Mouse (Mus musculus): ENCODE measurements around the gene Atp13a2.
A peak's percentile ranks its signal among the peaks of the same experiment; 100 is the strongest.

Gene Atp13a2

GRCm38 (mm10) chr4:140986711-140987395 is at the start of gene Atp13a2:
Atp13a2 (plus strand) TSS chr4:140986873.
- peak; percentile 88 to 91 for DNase-seq (ENCODE audit: low spot score in 2 of 2)

- no peak for DNase-seq (ENCODE audit: low spot score in 2 of 2)
Measured at GRCm38 (mm10) chr4:140944356-140944755, 42.3 kb upstream of the Atp13a2 start.

DNA sequence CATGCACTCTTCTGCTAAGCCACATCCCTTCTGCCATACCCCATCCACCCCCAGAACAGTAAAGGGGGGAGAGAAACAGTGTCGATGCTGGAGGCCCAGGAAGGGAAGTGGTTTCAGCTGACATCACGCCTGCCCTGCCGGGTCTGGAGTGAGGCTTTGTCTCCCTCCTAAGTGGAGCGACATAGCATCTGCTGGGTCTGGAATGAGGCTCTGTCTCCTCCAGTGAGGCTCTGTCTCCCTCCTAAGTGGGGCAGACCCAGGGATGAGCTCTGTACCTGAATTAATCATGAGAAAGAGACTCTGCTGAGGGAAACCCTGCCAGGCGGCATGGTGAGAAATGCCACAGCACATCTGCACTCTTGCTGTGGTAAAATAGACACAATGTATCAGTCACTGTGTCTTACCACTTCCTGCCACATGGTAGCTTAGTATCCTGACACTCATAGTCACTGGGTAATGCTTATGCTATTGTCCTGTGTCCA is 41.7 kb upstream of the Atp13a2 start:
- DNase-seq (ENCODE audit: low spot score in 2 of 2) = no peak

DNA sequence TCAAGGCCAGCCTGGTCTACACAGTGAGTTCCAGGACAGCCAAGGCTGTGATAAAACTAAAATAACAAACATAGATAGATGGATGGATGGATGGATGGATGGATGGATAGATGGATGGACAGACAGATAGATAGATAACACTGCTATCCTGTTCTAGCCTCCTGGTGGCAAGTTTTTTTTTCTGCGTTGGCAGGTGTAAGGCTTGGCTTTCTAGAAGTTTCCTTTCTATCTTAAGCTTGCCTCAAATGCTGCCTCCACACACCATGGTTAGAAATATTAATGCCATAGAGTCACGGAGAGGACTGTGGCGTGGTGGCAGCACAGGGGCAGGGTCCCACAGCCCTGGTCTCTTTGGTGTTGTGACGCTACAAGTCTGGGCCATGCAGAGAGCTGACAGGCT is 41.1 kb upstream of the Atp13a2 start:
- no peak for DNase-seq (ENCODE audit: low spot score in 2 of 2)

DNA sequence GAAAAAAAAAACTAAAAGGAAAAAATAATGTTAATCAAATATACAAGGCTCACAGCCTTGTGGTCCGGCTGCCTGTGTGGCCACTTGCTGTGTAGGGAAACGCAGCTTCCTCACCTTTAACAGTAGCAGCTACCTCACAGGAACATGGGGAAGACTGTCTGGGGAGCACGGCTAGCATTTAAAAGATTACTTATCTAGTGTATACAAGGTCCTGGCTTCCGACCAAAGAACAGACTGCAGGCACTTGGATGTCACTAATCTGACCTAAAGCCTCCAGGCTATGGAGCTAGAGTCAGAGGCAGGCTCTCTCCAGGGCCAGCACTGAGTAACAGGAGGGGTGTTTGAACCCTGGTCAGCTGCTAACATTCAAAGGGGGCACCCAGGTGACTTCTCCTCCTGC is 40.6 kb upstream of the Atp13a2 start:
- no peak for DNase-seq (ENCODE audit: low spot score in 2 of 2)

- no peak for DNase-seq (ENCODE audit: low spot score in 2 of 2)
Measured at GRCm38 (mm10) chr4:140946580-140947205, 40.0 kb upstream of the Atp13a2 start.

DNA sequence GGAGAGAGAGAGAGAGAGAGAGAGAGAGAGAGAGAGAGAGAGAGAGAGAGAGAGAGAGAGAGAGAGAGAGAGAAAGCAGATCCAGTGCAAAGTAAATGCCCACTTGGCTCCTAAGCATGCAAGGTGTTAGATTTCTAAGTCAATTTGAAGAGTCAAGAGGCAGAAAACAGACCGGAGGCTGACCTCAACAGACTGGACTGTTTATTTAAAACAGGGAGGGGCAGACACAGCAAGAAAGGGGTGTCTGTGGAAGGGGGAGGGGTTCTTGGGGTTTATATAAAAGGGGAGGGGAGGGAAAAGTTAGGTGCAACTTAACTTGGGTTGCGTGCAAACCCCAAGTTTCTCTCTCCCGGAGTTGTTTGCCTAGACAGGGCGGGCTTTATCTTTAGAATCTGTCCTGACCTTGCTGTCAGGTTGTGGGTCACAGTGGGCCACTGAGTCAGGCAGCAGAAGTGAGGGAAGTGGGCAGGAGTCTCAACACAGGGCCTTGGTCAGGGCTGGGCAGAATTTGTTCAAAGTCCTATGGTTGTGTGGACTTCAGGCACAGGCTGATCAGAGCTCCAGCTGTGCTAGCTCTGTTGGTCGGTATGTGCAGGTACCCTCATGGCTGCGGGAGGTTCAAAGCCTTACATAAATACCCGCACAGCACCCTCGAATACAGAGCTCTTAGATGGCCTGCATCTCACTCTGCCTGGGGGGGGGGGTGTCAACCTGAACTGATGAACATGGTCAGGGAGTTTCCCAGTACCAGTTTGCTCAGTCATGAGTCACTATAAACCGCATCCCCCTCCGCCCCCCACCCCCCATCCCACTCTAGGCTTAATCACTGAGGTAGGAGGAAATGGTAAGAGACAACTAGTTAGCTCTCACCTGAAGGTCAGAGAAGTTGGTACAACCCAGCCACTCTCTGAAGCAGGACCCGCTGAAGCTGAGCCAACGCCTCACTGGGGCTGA is 38.9 kb upstream of the Atp13a2 start:
- DNase-seq (ENCODE audit: low spot score in 2 of 2) = no peak

DNA sequence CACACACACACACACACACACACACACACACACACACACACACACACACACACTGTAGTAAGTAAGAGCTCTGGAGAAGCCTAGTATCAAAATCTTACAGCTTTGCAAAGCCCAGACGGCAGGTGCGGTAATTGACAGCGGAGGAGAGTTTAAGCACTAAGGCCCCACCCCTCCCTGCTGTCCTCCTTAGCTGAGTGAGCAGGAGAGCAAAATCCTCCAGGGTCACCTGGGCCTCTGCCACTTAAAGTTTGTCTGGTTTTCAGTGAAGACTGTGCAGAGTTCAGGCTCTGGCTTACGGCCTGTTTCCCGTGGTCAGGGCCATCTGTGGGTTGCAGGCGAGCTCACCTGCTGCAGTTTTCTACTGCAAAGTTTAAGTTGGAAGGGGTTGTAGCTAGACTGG is 38.2 kb upstream of the Atp13a2 start:
- DNase-seq (ENCODE audit: low spot score in 2 of 2) = no peak

DNA sequence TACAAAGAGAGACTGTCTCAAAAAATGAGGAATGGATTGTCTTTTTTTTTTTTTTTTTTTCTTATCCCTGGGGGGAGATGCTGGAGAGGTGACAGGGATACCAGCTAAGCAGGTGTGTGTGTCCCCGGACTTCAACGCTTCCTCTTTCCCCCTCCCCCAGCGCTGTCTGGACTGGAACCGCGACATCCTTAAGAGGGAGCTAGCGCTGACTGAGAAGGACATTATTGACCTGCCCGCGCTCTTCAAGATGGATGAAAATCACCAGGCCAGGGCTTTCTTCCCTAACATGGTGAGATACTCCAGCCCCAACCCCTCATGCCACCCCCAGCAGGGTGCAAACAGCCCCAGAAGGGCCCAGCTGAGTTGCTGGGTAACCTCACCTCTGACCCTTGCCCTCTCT is 37.6 kb upstream of the Atp13a2 start:
- DNase-seq (ENCODE audit: low spot score in 2 of 2) = no peak

DNA sequence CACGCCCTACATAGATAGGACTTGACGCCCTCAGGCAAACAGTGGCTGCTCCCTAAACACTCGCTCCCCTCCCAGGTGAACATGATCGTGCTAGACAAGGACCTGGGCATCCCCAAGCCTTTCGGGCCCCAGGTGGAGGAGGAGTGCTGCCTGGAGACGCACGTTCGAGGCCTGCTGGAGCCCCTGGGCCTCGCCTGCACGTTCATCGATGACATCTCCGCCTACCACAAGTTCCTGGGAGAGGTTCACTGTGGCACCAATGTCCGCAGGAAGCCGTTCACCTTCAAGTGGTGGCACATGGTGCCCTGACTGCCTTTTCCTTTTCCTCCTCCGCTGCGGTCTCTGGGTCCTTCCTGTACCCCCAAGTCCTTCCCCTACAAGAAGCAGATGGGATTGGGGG is 37.1 kb upstream of the Atp13a2 start:
- DNase-seq (ENCODE audit: low spot score in 2 of 2) = no peak

GRCm38 (mm10) chr4:140950574-140950973 is 36.1 kb upstream of the Atp13a2 start:
- DNase-seq (ENCODE audit: low spot score in 2 of 2) = no peak

GRCm38 (mm10) chr4:140951861-140952641 is 34.6 kb upstream of the Atp13a2 start:
- DNase-seq (ENCODE audit: low spot score in 2 of 2) = no peak

DNA sequence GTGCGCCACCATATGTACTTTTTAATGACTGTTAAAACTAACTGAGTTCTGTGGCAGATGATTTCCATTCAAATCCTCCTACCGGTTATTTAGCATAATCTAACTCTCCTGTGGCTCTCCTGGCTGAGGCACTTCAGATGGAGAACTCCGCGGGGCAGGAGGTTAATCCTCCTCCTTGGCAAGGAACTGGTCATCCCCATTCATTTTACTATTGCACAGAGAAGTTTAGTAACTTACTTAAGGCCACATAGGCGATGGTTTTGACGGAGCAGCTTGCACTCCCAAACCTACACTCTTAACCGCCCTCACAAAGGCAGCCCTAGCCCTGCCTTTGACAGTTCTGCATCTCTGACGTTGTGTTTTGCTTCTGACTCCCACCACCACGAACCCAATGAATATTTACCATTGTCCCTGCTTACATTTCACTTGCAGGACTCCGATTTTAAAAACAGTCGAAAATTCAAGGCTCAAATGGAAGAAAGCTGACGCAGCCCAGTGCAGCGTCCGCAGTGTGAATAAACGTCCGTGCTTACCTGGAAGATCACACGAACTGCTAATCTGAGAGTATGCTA is 29.5 kb upstream of the Atp13a2 start:
- DNase-seq (ENCODE audit: low spot score in 2 of 2) = no peak

- DNase-seq (ENCODE audit: low spot score in 2 of 2) = peak; percentile 65 to 68
Measured at GRCm38 (mm10) chr4:140957725-140958124, 28.9 kb upstream of the Atp13a2 start.

GRCm38 (mm10) chr4:140958319-140958718 is 28.4 kb upstream of the Atp13a2 start:
- DNase-seq (ENCODE audit: low spot score in 2 of 2) = no peak

DNA sequence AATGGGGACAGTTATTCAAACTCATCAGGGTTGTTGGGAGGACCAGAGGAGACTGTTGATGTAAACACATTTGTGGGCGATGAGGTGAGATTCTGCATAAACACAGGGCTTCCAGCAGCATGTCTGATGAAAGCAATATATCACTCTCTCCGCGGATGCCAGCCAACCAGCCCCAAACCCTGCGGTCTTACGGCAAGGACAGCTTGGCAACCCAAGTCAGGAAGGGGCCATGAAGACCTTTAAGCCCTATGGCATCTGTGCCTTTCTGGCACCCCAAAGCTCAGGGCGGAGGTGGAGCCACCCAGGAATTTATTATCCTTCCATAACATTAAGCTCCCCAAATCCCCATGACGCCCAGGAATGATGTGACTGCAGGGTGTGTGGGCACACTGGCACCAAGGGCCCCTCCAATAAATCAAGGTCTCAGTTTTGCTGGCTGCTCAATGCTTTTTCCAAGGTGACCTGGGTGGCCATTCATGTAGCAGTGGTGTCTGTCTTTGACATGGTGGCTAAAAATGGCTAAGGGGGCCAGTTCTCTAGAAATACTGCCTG is 27.5 kb upstream of the Atp13a2 start:
- no peak for DNase-seq (ENCODE audit: low spot score in 2 of 2)

GRCm38 (mm10) chr4:140959715-140960479 is 26.8 kb upstream of the Atp13a2 start:
- no peak for DNase-seq (ENCODE audit: low spot score in 2 of 2)

DNA sequence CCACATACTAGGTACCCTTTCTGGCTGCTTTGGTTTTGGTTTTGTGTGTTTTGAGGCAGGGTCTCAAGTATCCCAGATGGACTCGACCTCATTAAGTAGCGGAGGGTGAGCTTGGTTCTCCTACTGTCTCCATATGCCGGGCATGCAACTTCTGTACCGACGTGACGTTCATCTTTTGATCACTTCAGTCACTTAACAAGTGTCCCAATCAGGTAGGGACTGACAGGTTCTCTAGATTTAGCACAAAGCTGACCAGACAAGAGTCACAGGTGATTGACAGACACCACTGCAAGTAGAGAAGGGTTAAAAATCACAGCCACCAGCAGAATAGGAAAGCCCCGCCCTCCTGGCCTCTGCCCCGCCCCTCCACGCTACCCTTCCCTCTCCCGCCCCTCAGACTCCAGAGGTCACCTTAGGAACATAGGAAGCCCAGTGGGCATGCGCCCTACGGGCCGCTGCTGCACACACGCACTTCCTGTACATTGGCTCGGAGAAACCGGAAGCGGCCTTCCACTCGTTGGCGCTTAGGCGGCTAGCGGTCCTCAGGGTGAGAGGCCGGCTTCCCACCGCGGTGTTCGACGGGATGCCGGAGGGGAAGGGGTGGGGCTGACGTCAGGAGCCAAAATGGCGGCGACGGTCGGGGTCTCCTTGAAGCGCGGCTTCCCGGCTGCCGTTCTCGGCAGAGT is 25.7 kb upstream of the Atp13a2 start, which contains the start of gene Sdhb:
Sdhb (plus strand) TSS at position 423 of the 686 bp plus-strand sequence.
- peak; percentile 88 to 97 for DNase-seq (ENCODE audit: low spot score in 2 of 2)

- DNase-seq (ENCODE audit: low spot score in 2 of 2) = no peak
Measured at GRCm38 (mm10) chr4:140961467-140962206, 25.0 kb upstream of the Atp13a2 start.
